Mouse (Mus musculus): ENCODE results near the gene Plekha7. TPM values are rescaled to one million over a fixed set of nuclear protein-coding genes. Genes with fewer than 3 reads are reported as not detected.
A peak's percentile ranks its signal among the peaks of the same experiment; 100 is the strongest.

Gene Plekha7
- total and polyA plus RNA-seq, 2 experiments from 2014 or later, result 9.0 to 20.9 TPM

- no peak overlapping the region for H3K27ac ChIP-seq (ENCODE audit: low read depth, low read length)
- H3K4me2 ChIP-seq (ENCODE audit: low read depth, low read length, poor library complexity, severe bottlenecking), result no peak overlapping the region
- DNase-seq (ENCODE audit: low spot score), result peak; percentile 61
- no peaks in the 10 kb centered on the region for H3K36me3 ChIP-seq (ENCODE audit: insufficient read depth, low read length)
- TF ChIP-seq CTCF (IDR thresholded peaks at IDR 0.05), result peak; percentile 61
- H3K9ac ChIP-seq (replicated peaks; ENCODE audit: low read length, poor library complexity, severe bottlenecking), result no peak overlapping the region
- 32% methylated on average over 4 of the region's 4 CpGs for WGBS
- H3K4me1 ChIP-seq (ENCODE audit: insufficient read depth, low read length), result no peaks in the 10 kb centered on the region
- no peaks in the 10 kb centered on the region for H3K9me3 ChIP-seq (ENCODE audit: low read length)
- no peak overlapping the region for H3K4me3 ChIP-seq (ENCODE audit: low read depth, low read length)
- ATAC-seq (ENCODE audit: low FRiP score), result 0 out of 2 replicates have a peak, but pooled peaks have one; percentile 44
- H3K27me3 ChIP-seq (ENCODE audit: insufficient read depth, low read length), result no peaks in the 10 kb centered on the region
These were observed 46.1 kb downstream of the Plekha7 start for GRCm38 (mm10) chr7:116262101-116262500.

GRCm38 (mm10) chr7:116260826-116261615 lies 47.2 kb downstream of the Plekha7 start:
- no peaks in the 10 kb centered on the region for H3K9me3 ChIP-seq (ENCODE audit: low read length)
- H3K4me1 ChIP-seq (ENCODE audit: insufficient read depth, low read length), result no peaks in the 10 kb centered on the region
- H3K9ac ChIP-seq (replicated peaks; ENCODE audit: low read length, poor library complexity, severe bottlenecking), result no peak overlapping the region
- H3K4me3 ChIP-seq (ENCODE audit: low read depth, low read length), result no peak overlapping the region
- 77% methylated on average over 4 of the region's 4 CpGs for WGBS
- no peak overlapping the region for H3K4me2 ChIP-seq (ENCODE audit: low read depth, low read length, poor library complexity, severe bottlenecking)
- H3K27ac ChIP-seq (ENCODE audit: low read depth, low read length), result no peak overlapping the region
- no peaks in the 10 kb centered on the region for H3K27me3 ChIP-seq (ENCODE audit: insufficient read depth, low read length)
- H3K36me3 ChIP-seq (ENCODE audit: insufficient read depth, low read length), result no peaks in the 10 kb centered on the region
- peak; percentile 61 for TF ChIP-seq CTCF (IDR thresholded peaks at IDR 0.05)
- no peak for ATAC-seq (ENCODE audit: low FRiP score)
- no peak for DNase-seq (ENCODE audit: low spot score)

- no peak for ATAC-seq (ENCODE audit: low FRiP score)
- DNase-seq (ENCODE audit: low spot score), result no peak
- Histone ChIP-seq H3K27me3 (ENCODE audit: insufficient read depth, low read length) (no peaks in the 10 kb centered on the region), H3K4me2 (ENCODE audit: low read depth, low read length, poor library complexity, severe bottlenecking) (no peak overlapping the region), H3K36me3 (ENCODE audit: insufficient read depth, low read length) (no peaks in the 10 kb centered on the region), H3K4me3 (ENCODE audit: low read depth, low read length) (no peak overlapping the region), H3K9ac (replicated peaks; ENCODE audit: low read length, poor library complexity, severe bottlenecking) (no peak overlapping the region), H3K4me1 (ENCODE audit: insufficient read depth, low read length) (no peaks in the 10 kb centered on the region), H3K27ac (ENCODE audit: low read depth, low read length) (no peak overlapping the region), H3K9me3 (ENCODE audit: low read length) (no peaks in the 10 kb centered on the region)
- no peak for TF ChIP-seq CTCF (IDR thresholded peaks at IDR 0.05)
- WGBS, result 80% methylated on average over 17 of the region's 17 CpGs
These were observed 49.6 kb downstream of the Plekha7 start for GRCm38 (mm10) chr7:116258464-116259185.

- Histone ChIP-seq H3K27me3 (ENCODE audit: insufficient read depth, low read length) (no peaks in the 10 kb centered on the region), H3K9ac (replicated peaks; ENCODE audit: low read length, poor library complexity, severe bottlenecking) (no peak overlapping the region), H3K4me3 (ENCODE audit: low read depth, low read length) (no peak overlapping the region), H3K4me1 (ENCODE audit: insufficient read depth, low read length) (no peaks in the 10 kb centered on the region), H3K9me3 (ENCODE audit: low read length) (no peaks in the 10 kb centered on the region), H3K27ac (ENCODE audit: low read depth, low read length) (no peak overlapping the region), H3K4me2 (ENCODE audit: low read depth, low read length, poor library complexity, severe bottlenecking) (no peak overlapping the region), H3K36me3 (ENCODE audit: insufficient read depth, low read length) (no peaks in the 10 kb centered on the region)
- DNase-seq (ENCODE audit: low spot score), result no peak
- WGBS, result 95% methylated on average over 10 of the region's 10 CpGs
- no peak for TF ChIP-seq CTCF (IDR thresholded peaks at IDR 0.05)
- no peak for ATAC-seq (ENCODE audit: low FRiP score)
These were observed 50.2 kb downstream of the Plekha7 start for GRCm38 (mm10) chr7:116257953-116258352.

- no peak overlapping the region for H3K9ac ChIP-seq (replicated peaks; ENCODE audit: low read length, poor library complexity, severe bottlenecking)
- no peak overlapping the region for H3K4me2 ChIP-seq (ENCODE audit: low read depth, low read length, poor library complexity, severe bottlenecking)
- no peak for TF ChIP-seq CTCF (IDR thresholded peaks at IDR 0.05)
- ATAC-seq (ENCODE audit: low FRiP score), result no peak
- no peaks in the 10 kb centered on the region for H3K4me1 ChIP-seq (ENCODE audit: insufficient read depth, low read length)
- no peaks in the 10 kb centered on the region for H3K9me3 ChIP-seq (ENCODE audit: low read length)
- H3K27ac ChIP-seq (ENCODE audit: low read depth, low read length), result no peak overlapping the region
- H3K27me3 ChIP-seq (ENCODE audit: insufficient read depth, low read length), result no peaks in the 10 kb centered on the region
- H3K4me3 ChIP-seq (ENCODE audit: low read depth, low read length), result no peak overlapping the region
- H3K36me3 ChIP-seq (ENCODE audit: insufficient read depth, low read length), result no peaks in the 10 kb centered on the region
- DNase-seq (ENCODE audit: low spot score), result no peak
- WGBS, result 89% methylated on average over 5 of the region's 5 CpGs
These were observed 52.5 kb downstream of the Plekha7 start for GRCm38 (mm10) chr7:116255664-116256063.

- Histone ChIP-seq H3K36me3 (ENCODE audit: insufficient read depth, low read length) (no peaks in the 10 kb centered on the region), H3K27ac (ENCODE audit: low read depth, low read length) (no peak overlapping the region), H3K4me1 (ENCODE audit: insufficient read depth, low read length) (no peaks in the 10 kb centered on the region), H3K9ac (replicated peaks; ENCODE audit: low read length, poor library complexity, severe bottlenecking) (no peak overlapping the region), H3K9me3 (ENCODE audit: low read length) (no peaks in the 10 kb centered on the region), H3K4me2 (ENCODE audit: low read depth, low read length, poor library complexity, severe bottlenecking) (no peak overlapping the region), H3K27me3 (ENCODE audit: insufficient read depth, low read length) (no peaks in the 10 kb centered on the region), H3K4me3 (ENCODE audit: low read depth, low read length) (no peak overlapping the region)
- ATAC-seq (ENCODE audit: low FRiP score) (no peak), DNase-seq (ENCODE audit: low spot score) (no peak)
- WGBS, result 87% methylated on average over 5 of the region's 5 CpGs
- no peak for TF ChIP-seq CTCF (IDR thresholded peaks at IDR 0.05)
These were observed 53.5 kb downstream of the Plekha7 start for GRCm38 (mm10) chr7:116254660-116255059.

All from midbrain, postnatal 0 days (tissue).